13 mouse cellular contexts compared by ENCODE assay signal in genomic region chr6:33542712-33543111, GRCm38 (mm10).
"Had no signal": no experiment of that assay in that cellular context is flagged by ENCODE, and none has a peak within 500 bp of the region (broad histone marks: within the 10 kb centered on the region; RNA-seq: fewer than 3 reads in every experiment).

No protein-coding gene starts in this region.

- H3K4me2 ChIP-seq: limb, embryonic 13.5 days; stomach, embryonic 15.5 days had no signal

- H3K27ac ChIP-seq: kidney, postnatal 0 days; limb, embryonic 13.5 days; liver, embryonic 14.5 days; midbrain, embryonic 10.5 days; stomach, embryonic 15.5 days had no signal

- H3K27me3 ChIP-seq: limb, embryonic 13.5 days; stomach, embryonic 15.5 days had no signal

- H3K9me3 ChIP-seq: limb, embryonic 13.5 days; midbrain, embryonic 10.5 days; stomach, embryonic 15.5 days had no signal

- H3K9ac ChIP-seq: limb, embryonic 13.5 days; liver, embryonic 14.5 days; stomach, embryonic 15.5 days had no signal

- H3K4me3 ChIP-seq: limb, embryonic 13.5 days; midbrain, embryonic 10.5 days; myocyte; stomach, embryonic 15.5 days had no signal

- H3K36me3 ChIP-seq: limb, embryonic 13.5 days; midbrain, embryonic 10.5 days; stomach, embryonic 15.5 days had no signal

- DNase-seq: kidney, adult 9 months; kidney, postnatal 36 days; left cerebral cortex, postnatal 4 days; lung, adult 18-20 months; lung, postnatal 4 days; midbrain, embryonic 14.5 days; thymus, postnatal 36 days had no signal

- H3K4me1 ChIP-seq: limb, embryonic 13.5 days; midbrain, embryonic 10.5 days; stomach, embryonic 15.5 days had no signal
